Mouse (Mus musculus): ENCODE data around the gene Galnt10.

The Galnt10 gene

DNA sequence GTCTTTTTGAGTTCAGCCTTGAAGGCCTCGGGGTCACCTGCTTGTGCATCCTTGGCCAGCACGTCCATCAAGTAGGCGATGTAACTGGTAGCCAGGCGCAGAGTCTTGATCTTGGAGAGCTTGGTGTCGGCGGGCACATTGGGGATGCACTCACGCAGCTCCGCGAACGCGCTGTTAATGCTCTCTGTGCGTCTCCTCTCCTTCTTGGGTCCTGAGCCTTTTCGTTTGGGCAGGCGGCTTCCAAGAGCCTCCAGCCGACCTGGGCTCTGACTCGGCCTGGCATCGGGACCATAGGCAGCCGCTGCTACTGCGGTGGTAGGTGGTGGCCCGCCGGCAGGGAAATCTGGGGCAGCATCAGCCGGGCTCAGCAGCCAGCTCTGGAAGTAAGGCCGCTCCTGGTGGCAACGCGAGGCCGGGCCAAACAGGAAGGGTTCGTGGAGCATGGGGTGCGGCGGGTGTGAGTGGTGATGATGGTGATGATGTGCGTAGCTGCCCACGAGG, 186.1 kb downstream of the Galnt10 start:
- no peak for DNase-seq

GRCm38 (mm10) chr11:57831861-57832260, 186.6 kb downstream of the Galnt10 start:
- no peak for DNase-seq

DNA sequence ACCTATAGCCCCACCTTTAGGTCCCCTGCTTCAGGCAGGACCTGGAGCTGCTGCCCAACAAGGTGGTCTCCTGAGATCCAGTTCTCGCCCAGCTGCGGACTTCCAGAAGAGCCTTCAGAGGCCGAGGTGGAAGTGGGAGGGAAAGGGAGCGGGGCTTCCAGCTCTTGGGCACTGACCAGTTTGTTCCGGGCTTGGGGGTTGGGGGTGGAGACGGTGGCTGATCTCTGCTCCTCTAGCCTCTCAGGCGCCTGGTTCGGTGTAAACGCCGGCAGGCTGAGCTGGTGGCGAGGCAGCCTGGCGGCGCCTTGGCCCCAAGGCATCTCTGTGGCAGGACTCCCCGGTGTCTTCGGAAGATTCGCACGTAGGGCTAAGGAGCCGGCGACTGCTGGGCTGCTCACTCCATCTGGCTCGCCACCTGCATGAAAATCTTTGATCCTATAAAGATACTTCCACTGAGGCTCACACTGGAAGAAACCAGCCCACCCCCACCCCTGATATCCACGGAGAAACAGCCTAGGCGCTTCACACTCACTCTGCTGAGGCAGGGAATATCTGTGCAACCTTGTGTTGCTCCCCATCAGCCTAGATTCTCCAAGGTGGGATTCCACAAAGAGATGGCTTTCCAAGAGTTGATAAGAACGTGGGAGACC, 187.4 kb downstream of the Galnt10 start, which contains the start of gene Hand1:
Gene Hand1, minus strand, starts transcription at position 267 of the 650 bp plus-strand sequence.
- DNase-seq = no peak

- DNase-seq = no peak
Measured at GRCm38 (mm10) chr11:57833296-57833977, 188.2 kb downstream of the Galnt10 start.

- DNase-seq = no peak
Measured at GRCm38 (mm10) chr11:57834031-57834430, 188.8 kb downstream of the Galnt10 start.

DNA sequence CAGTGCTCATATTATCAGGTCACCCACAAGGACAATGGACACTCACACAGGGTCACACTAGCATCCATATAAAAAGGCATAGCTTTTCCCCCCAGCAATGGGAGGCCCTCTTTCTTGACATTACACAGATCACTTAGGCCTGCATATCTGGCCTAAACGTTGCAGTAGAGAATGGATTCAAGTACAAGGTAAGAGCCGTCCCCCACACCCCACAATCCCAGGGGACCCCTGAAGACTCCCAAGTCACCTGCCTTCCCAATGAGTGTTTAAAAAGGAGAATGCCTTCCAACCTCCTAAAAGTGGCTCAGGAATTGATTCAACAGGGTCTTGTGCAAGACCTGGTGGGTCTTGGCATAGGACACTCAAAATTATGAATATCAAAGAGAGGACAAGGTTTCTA, 190.1 kb downstream of the Galnt10 start:
- no peak for DNase-seq

DNA sequence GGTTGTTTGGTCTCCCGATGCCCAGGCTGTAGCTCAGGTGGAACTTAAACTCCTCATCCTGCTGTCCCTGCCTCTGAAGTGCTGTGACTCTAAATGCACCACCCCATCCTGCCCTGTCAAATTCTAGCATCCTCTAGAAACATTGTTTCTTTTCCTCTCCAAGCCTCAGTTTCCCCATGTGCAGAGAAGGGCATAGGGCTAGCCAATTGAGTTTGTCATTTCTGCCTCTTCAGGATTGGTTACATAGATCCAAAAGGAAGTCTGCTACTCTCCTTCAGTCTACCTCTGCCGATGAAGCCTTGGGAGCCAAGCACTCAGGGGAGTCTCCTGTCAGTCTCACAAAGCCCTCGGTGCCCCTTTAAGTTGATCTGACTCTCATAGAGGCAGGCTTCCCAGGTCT, 190.7 kb downstream of the Galnt10 start:
- DNase-seq = no peak

DNA sequence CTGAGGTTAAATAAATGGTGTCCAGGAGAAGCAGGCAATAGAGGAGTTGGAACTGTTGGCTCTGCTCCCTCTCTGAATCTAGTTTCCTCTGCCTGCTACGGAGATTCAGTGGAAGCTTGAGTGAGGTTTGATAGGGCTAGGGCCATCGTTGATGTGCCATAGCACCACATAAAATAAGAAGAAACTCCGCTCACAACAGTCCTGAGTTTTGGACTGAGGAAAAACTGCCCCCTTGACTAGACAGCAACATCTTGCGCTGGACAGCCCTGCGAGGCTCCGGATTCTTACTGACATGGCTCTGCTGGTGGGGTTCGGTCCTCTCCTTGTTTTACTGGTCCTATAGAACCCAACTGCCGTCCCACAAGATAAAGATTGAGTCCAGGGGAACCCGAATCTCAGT, 191.2 kb downstream of the Galnt10 start:
- DNase-seq = no peak

Data from thymus, postnatal 4 days (tissue).